Mouse (Mus musculus): ENCODE measurements around the gene Btnl6. TPM values are rescaled to one million over a fixed set of nuclear protein-coding genes. Genes with fewer than 3 reads are reported as not detected.
"Not testable (repeated sequence)": the region's sequence is repeated elsewhere in the genome, so short reads cannot be mapped to it uniquely, and the experiment has no call there.

Btnl6 gene
- total RNA-seq, 2 experiments from 2014 or later: not detected

GRCm38 (mm10) chr17:34497319-34497718 is 19.8 kb downstream of the Btnl6 start:
- DNase-seq: not testable (repeated sequence)

GRCm38 (mm10) chr17:34496539-34496938 is 20.6 kb downstream of the Btnl6 start:
- DNase-seq: no peak

- not testable (repeated sequence) for DNase-seq
Observed at GRCm38 (mm10) chr17:34495156-34495555, 22.0 kb downstream of the Btnl6 start.

GRCm38 (mm10) chr17:34492796-34493195 is 24.4 kb downstream of the Btnl6 start:
- DNase-seq: no peak

- DNase-seq: not testable (repeated sequence)
Observed at GRCm38 (mm10) chr17:34477238-34478013, 39.7 kb downstream of the Btnl6 start, which contains the start of gene Btnl4. Btnl4 (minus strand) TSS chr17:34477318.

GRCm38 (mm10) chr17:34476427-34476826 is 40.7 kb downstream of the Btnl6 start:
- no peak for DNase-seq

GRCm38 (mm10) chr17:34475060-34475459 is 42.1 kb downstream of the Btnl6 start:
- no peak for DNase-seq

GRCm38 (mm10) chr17:34470491-34470890 is 46.7 kb downstream of the Btnl6 start:
- DNase-seq: no peak

- DNase-seq: not testable (repeated sequence)
Observed at GRCm38 (mm10) chr17:34465906-34466305, 51.2 kb downstream of the Btnl6 start.

GRCm38 (mm10) chr17:34459255-34459654 is 57.9 kb downstream of the Btnl6 start:
- no peak for DNase-seq

Other genes with a start within 250 kb of the Btnl6 start
- 1 to 10 TPM; 4.4 to 4.5 TPM for gene H2-Aa, start 229.5 kb downstream of the Btnl6 start, total RNA-seq (2021)
- 1 to 10 TPM; 3.9 to 5.5 TPM for gene H2-Eb1, start 211.5 kb downstream of the Btnl6 start, total RNA-seq (2021)
- gene H2-Eb2, start 191.7 kb downstream of the Btnl6 start, total RNA-seq (2021): not detected
- under 1 TPM; 0.31 to 0.43 TPM for gene Btnl2, start 162.5 kb downstream of the Btnl6 start, total RNA-seq (2021)
- gene Btnl1, start 140.2 kb downstream of the Btnl6 start, total RNA-seq (2021): not detected
- not detected for gene BC051142, start 118.5 kb downstream of the Btnl6 start, total RNA-seq (2021)
- gene Btnl4, start 40.0 kb downstream of the Btnl6 start, total RNA-seq (2021): not detected
- gene Notch4, start 46.9 kb upstream of the Btnl6 start, total RNA-seq (2021): 10 to 100 TPM; 11.3 to 12.4 TPM
- 1 to 10 TPM; 2.3 to 2.6 TPM for gene Gpsm3, start 72.5 kb upstream of the Btnl6 start, total RNA-seq (2021)
- gene Pbx2, start 73.9 kb upstream of the Btnl6 start, total RNA-seq (2021): 10 to 100 TPM; 12.1 to 13.6 TPM
- under 1 TPM in 1 of 2 experiments, not detected in 1; 0.24 TPM for gene Ager, start 80.5 kb upstream of the Btnl6 start, total RNA-seq (2021)
- gene Rnf5, start 86.3 kb upstream of the Btnl6 start, total RNA-seq (2021): 10 to 100 TPM; 16.4 to 19.2 TPM
- gene Agpat1, start 86.9 kb upstream of the Btnl6 start, total RNA-seq (2021): 10 to 100 TPM; 53.6 to 56.9 TPM
- 1 to 10 TPM; 2.8 to 3.1 TPM for gene Egfl8, start 98.6 kb upstream of the Btnl6 start, total RNA-seq (2021)
- gene Ppt2, start 111.2 kb upstream of the Btnl6 start, total RNA-seq (2021): 10 to 100 TPM; 37.2 to 43.0 TPM
- 1 to 10 TPM in 1 of 2 experiments, under 1 TPM in 1; 0.35 to 1.5 TPM for gene Prrt1, start 112.2 kb upstream of the Btnl6 start, total RNA-seq (2021)
- gene Fkbpl, start 127.4 kb upstream of the Btnl6 start, total RNA-seq (2021): 1 to 10 TPM; 5.9 to 7.0 TPM
- 1 to 10 TPM; 7.1 to 7.2 TPM for gene Atf6b, start 129.8 kb upstream of the Btnl6 start, total RNA-seq (2021)
- 10 to 100 TPM; 38.3 to 50.5 TPM for gene Tnxb, start 153.2 kb upstream of the Btnl6 start, total RNA-seq (2021)
- gene C4b, start 226.5 kb upstream of the Btnl6 start, total RNA-seq (2021): 10 to 100 TPM in 1 of 2 experiments, 1 to 10 TPM in 1; 1.1 to 22.1 TPM